Mouse (Mus musculus): ENCODE data around the gene Zfp462.
A peak's percentile ranks its signal among the peaks of the same experiment; 100 is the strongest.

Gene Zfp462

DNA sequence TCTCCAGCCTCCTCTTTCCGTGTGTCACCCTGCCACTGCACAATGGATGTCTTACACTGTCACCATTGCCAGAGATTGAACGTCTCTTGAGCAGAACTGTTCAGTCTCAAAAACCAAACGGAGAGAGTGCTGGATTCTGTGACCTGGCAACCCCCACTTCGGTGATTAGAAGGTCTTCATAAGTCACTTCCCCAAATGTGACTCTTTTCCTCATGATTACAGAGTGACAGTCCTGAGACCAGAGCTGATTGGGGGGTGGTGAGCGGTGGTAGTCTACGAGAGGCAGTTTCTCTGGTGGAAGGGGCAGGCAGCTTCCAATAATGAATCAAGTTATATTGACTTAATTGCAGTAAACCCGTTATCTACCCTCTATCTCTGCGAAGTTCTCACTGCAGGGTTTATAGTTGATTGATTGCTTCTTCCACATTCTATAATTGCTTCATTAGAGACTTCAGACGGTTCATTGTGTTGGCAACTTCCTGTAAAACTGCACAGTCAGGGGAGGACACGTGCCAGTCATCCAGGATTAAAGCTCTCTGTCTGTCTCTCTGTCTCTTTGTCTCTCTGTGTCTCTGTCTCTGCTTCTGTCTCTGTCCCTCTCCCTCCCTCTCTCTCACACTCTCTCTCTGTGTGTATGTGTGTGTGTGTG is 173.1 kb downstream of the Zfp462 start:
- no peak for DNase-seq (ENCODE audit: low spot score)

DNA sequence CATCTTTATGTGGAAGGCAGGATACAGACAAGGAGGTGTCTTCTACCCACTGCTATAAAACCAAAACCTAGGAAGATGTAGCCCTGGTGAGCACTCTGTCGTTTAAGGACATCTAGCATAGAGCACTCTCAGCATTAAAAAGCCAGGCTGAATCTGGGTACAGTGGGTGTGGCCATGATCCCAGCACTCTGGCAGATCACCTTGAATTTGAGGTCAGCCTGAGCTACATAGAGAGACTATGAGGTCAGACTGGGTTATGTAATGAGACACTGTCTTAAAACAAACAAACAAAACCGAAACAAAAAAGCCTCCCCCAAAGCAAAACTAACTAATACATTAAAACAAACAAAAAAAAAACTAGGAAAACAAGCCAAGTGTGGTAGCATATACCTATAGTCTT is 176.3 kb downstream of the Zfp462 start:
- no peak for DNase-seq (ENCODE audit: low spot score)

DNA sequence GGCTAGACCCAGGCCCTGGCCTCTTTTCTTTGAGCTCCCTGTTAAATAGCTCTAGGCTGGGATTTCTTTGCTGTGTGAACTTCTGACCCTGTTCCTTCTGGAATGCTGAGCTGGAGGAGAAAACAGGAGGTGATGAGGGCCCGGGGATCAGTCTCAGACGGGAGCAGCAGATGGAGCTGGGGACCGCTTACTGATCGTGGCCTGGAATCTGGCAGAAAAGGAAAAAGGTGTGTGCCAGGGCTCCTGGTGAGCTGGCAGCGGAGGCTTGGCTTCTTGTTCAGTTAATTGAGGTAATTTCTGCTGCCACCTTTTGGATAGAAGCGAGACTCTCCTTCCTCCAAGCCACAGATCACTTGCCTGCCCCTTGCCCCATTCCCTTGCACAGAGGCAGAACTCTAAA is 177.1 kb downstream of the Zfp462 start:
- DNase-seq (ENCODE audit: low spot score) = peak; percentile 29

DNA sequence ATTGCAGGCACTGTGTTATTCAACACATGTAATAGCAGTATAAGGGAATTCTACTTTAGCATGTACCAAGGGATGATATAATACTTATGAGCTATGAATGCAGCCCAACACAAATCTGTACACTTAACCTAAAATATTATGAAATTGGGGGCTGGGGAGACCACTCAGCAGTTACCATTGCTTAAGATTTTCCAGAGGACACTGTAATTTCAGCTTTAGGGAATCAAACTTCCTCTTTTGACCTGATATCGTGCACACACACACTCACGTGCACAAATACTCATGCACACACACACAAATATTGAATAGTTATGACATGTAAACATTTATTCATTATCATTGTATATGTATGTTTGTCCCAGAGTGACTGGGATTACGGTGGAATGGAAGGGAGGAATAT is 179.3 kb downstream of the Zfp462 start:
- DNase-seq (ENCODE audit: low spot score) = no peak

DNA sequence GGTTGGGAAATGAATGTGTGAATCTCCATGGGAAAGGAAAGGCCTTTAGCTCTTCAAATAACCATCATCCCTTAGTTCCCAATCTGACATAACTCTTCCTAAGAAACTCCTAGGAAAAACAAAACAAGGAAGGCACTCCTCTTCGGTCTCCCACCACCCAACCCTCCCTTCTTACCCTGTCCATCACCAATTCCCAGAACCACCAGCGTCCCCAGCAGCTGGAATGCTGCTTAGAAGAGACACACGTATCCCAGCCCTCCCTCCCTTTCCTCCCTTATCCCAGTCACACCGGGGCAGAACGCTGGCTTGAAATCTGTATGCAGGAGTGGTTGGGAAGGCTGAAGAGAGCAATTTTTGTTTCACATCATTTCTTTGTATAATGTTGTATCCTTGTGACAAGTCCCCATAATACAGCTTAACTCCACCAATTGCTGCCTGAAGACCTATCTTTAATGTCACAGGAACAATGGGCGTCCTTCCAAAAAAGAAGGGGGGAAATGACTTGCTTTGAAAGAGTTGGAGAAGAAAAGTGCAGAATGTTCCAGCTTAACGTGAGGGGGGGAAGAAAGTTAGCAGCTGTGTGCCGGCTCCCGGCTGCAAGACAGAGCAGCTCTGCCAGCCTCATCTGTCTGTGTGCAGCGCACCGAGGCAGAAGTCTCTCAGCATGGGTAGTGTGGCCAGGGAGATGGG is 180.3 kb downstream of the Zfp462 start:
- DNase-seq (ENCODE audit: low spot score) = no peak

DNA sequence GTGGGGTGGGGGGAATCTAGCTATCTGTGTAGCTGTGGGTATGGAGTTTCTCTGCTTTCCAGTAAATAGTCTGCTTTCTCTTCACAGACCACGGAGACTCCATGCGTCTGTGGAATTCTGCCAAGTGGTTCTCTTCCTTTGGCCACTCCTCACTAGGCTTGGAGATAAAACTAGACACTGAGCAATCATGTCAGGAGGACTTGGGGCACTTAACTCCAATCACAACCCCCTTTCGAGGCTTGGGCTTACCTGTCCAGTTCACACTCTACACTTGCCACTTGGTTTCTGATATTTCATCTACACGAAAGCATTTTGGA is 180.8 kb downstream of the Zfp462 start:
- DNase-seq (ENCODE audit: low spot score) = no peak

DNA sequence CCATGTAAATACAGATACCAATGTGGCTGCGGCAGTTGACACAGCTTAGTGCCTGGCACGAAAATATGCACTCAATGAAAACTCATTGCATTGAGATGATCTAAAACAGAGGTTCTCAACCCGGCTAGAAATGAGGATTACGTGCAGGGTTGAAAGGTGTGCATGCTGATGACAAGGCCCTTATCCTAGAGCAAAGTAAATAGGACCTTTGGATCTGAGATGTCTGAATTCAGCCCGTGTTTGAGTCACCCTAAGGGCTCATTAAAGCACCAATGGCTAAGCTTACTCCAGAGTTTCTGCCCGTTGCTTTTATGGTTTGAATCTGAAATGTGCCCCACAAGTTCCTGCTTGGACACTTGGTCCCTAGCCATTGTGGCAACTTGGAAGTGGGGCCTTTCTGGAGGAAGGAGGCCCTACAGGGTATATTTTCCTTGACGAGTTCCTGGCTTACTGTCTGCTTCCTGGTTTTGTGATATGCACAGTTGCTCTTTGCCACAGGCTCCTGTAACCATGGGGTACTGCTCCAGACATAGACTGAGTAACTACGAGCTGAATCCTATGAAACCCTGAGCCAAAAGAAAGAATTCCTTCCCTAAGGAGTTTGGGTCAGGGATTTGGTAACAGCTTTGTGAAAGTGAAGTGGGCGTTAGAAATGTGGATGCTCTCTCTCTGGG is 182.5 kb downstream of the Zfp462 start:
- peak; percentile 33 for DNase-seq (ENCODE audit: low spot score)

DNA sequence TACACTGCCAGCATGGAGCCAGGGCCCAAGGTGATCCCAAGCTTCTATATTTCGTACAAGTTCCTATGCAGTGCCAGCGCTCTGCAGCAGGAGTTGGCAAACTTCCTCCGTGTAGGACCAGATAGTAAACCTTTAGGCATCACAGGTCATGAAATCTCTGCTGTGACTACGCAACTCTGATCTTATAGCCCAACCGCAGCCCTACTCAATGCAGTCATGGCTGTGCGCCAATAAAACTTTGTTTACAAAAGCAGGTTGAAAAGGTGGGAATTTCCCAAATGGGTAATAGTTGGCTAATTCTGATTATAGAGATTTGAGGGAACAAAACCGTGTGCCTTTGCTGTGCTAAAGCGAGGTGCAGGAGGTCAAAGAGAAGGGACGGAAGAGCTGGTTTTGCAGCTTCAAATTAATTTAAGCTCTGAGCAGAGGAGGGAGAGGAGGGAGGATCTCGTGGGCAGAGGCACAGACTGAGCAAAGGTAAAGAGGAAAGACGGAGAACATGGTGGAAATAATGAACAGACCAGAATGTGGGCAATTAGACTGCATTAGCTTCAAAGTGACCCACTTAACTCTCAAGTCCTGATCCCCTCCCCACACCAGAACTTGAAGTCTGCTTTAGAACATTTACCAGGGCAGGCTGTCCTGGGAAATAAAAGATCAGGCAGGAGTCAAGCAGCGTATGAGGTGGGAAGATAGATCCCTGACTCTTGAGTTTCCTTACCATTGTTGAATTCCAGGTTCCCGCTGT is 183.4 kb downstream of the Zfp462 start:
- DNase-seq (ENCODE audit: low spot score) = no peak
